Mouse (Mus musculus) embryonic facial prominence, embryonic 15.5 days (tissue): ENCODE data around the gene Mxra7. TPM values are rescaled to one million over a fixed set of nuclear protein-coding genes. Genes with fewer than 3 reads are reported as not detected.

ENCODE experiments used
- ATAC-seq: fragments of 200-750 bp; cut with Nextera tagmentation; 2 replicates; pipeline ENCODE4 v1.8.0; 2017; ENCODE audit warnings: low read depth, moderate TSS enrichment; ENCODE audit not compliant: insufficient number of reproducible peaks, low FRiP score, low TSS enrichment
- H3K27ac ChIP-seq: fragments of 300-500 bp; sonication (generic); replicated peaks from 2 replicates; pipeline ENCODE4 v1.5.1; 2015; ENCODE audit warnings: mild to moderate bottlenecking, inconsistent platforms
- H3K27me3 ChIP-seq: fragments of 300-500 bp; sonication (generic); 2 replicates; pipeline ENCODE4 v1.6.1; 2015; ENCODE audit warnings: inconsistent platforms
- H3K36me3 ChIP-seq: fragments of 300-500 bp; sonication (generic); 2 replicates; pipeline ENCODE4 v1.6.1; 2015; ENCODE audit warnings: mild to moderate bottlenecking, inconsistent platforms
- H3K4me1 ChIP-seq: fragments of 300-500 bp; sonication (generic); 2 replicates; pipeline ENCODE4 v1.6.1; 2015; ENCODE audit warnings: inconsistent platforms
- H3K4me2 ChIP-seq: fragments of 300-500 bp; sonication (generic); replicated peaks from 2 replicates; pipeline ENCODE4 v1.6.1; 2015; ENCODE audit warnings: mild to moderate bottlenecking, inconsistent platforms
- H3K4me3 ChIP-seq: fragments of 300-500 bp; sonication (generic); replicated peaks from 2 replicates; pipeline ENCODE4 v1.5.1; 2015; ENCODE audit warnings: mild to moderate bottlenecking, inconsistent platforms
- H3K9ac ChIP-seq: fragments of 300-500 bp; sonication (generic); 2 replicates; pipeline ENCODE4 v1.6.1; 2015; ENCODE audit warnings: inconsistent platforms
- H3K9me3 ChIP-seq: fragments of 300-500 bp; sonication (generic); replicated peaks from 2 replicates; pipeline ENCODE4 v1.6.1; 2016; ENCODE audit warnings: inconsistent platforms
- WGBS: fragments of 180-500 bp; shearing (Covaris S2); methylation state at CpG from one replicate; pipeline ENCODE4 v1.1.7; 2015; 5-methylcytosine and 5-hydroxymethylcytosine counted together
- polyA plus RNA-seq: library from polyadenylated mRNA; unstranded; fragments of >200 nt; fragmentation: Nextera tagmentation; extraction: Ambion mirVana; gene quantifications from 2 replicates; pipeline ENCODE4 v1.2.1, GENCODE M21; 2015

Gene Mxra7
- 24.8 and 32.3 TPM in 2 replicates for polyA plus RNA-seq

- peak; percentile 55 for ATAC-seq
- peaks cover 43% of the 10 kb centered on the region for H3K4me1 ChIP-seq
- WGBS, result under 1% methylated on average over 71 of the region's 71 CpGs
These were observed at the start of gene Mxra7 for GRCm38 (mm10) chr11:116827534-116828165. Mxra7 (minus strand) TSS chr11:116828046.

DNA sequence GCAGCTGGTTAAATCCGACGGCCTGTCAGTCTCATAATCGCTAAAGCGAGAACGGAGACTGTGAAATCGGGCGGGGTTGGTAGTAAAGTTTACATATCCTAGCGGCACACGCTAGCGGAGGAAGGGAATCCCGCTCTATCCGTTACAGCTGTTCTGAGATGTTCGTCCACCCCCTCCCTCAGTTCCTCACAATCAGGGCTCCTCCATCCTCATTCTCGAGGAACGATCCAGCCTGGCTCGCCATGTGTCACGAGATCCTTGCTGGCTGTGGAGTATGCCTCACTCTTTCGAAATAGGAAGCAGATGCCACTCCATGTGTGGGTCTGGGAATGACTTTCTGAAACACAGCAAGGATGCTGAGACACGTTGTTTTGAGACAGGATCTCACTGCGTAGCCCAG, 46.1 kb upstream of the Mxra7 start:
- WGBS, result 44% methylated on average over 20 of the region's 20 CpGs
- ATAC-seq, result peak; percentile 68
- peaks cover 17% of the 10 kb centered on the region for H3K4me1 ChIP-seq
- no peak overlapping the region for H3K4me3 ChIP-seq
- no peak overlapping the region for H3K9ac ChIP-seq
- H3K27me3 ChIP-seq, result no peaks in the 10 kb centered on the region
- peaks cover 38% of the 10 kb centered on the region for H3K36me3 ChIP-seq
- H3K4me2 ChIP-seq, result no peak overlapping the region
- peak overlapping the region; percentile 65 for H3K27ac ChIP-seq
- H3K9me3 ChIP-seq, result no peaks in the 10 kb centered on the region

More at GRCm38 (mm10) chr11:116827534-116828165, at the start of gene Mxra7:
- Histone ChIP-seq H3K9ac (peak within 1 kb of the TSS; percentile 67), H3K4me3 (peak within 1 kb of the TSS; percentile 67), H3K27me3 (no peaks in the 10 kb centered on the region), H3K27ac (peak within 1 kb of the TSS; percentile 76), H3K36me3 (peaks cover 4% of the 10 kb centered on the region; the same call in 1 of the 2 replicates), H3K9me3 (no peaks in the 10 kb centered on the region), H3K4me2 (peak within 1 kb of the TSS; percentile 82)

- H3K4me2 ChIP-seq, result no peak overlapping the region
- peaks cover 17% of the 10 kb centered on the region for H3K4me1 ChIP-seq
- H3K9me3 ChIP-seq, result no peaks in the 10 kb centered on the region
- 64% methylated on average over 9 of the region's 9 CpGs for whole genome bisulfite sequencing
- ATAC-seq, result no peak
- H3K36me3 ChIP-seq, result peaks cover 53% of the 10 kb centered on the region
- H3K4me3 ChIP-seq, result no peak overlapping the region
- H3K27me3 ChIP-seq, result no peaks in the 10 kb centered on the region
- 0 out of 2 replicates have a peak overlapping the region, but pooled peaks have one; percentile 22 for H3K27ac ChIP-seq
- H3K9ac ChIP-seq, result no peak overlapping the region
These were observed 43.7 kb upstream of the Mxra7 start for GRCm38 (mm10) chr11:116871538-116871937.

- peaks cover 71% of the 10 kb centered on the region for H3K36me3 ChIP-seq
- H3K4me1 ChIP-seq, result peaks cover 16% of the 10 kb centered on the region
- ATAC-seq, result no peak
- H3K27me3 ChIP-seq, result no peaks in the 10 kb centered on the region
- WGBS, result 61% methylated on average over 4 of the region's 4 CpGs
- H3K4me2 ChIP-seq, result no peak overlapping the region
- H3K27ac ChIP-seq, result peak overlapping the region; percentile 70
- H3K9ac ChIP-seq, result no peak overlapping the region
- no peak overlapping the region for H3K4me3 ChIP-seq
- no peaks in the 10 kb centered on the region for H3K9me3 ChIP-seq
These were observed 41.8 kb upstream of the Mxra7 start for GRCm38 (mm10) chr11:116869641-116870040.

- no peak overlapping the region for H3K9ac ChIP-seq
- peaks cover 12% of the 10 kb centered on the region for H3K4me1 ChIP-seq
- peak; percentile 35; the same call in 1 of the 2 replicates for ATAC-seq
- H3K27ac ChIP-seq, result peak overlapping the region; percentile 70
- H3K4me2 ChIP-seq, result no peak overlapping the region
- H3K27me3 ChIP-seq, result no peaks in the 10 kb centered on the region
- 68% methylated on average over 8 of the region's 8 CpGs for WGBS
- H3K36me3 ChIP-seq, result peaks cover 71% of the 10 kb centered on the region
- H3K4me3 ChIP-seq, result no peak overlapping the region
- no peaks in the 10 kb centered on the region for H3K9me3 ChIP-seq
These were observed 41.4 kb upstream of the Mxra7 start for GRCm38 (mm10) chr11:116869223-116869622.

GRCm38 (mm10) chr11:116868129-116868528, 40.3 kb upstream of the Mxra7 start:
- ATAC-seq, result no peak
- Histone ChIP-seq H3K4me3 (no peak overlapping the region), H3K4me2 (no peak overlapping the region), H3K9me3 (no peaks in the 10 kb centered on the region), H3K36me3 (peaks cover 71% of the 10 kb centered on the region), H3K9ac (no peak overlapping the region), H3K4me1 (peaks cover 4% of the 10 kb centered on the region), H3K27ac (peak overlapping the region; percentile 70; the same call in 1 of the 2 replicates), H3K27me3 (no peaks in the 10 kb centered on the region)
- 33% methylated on average over 3 of the region's 3 CpGs for WGBS

DNA sequence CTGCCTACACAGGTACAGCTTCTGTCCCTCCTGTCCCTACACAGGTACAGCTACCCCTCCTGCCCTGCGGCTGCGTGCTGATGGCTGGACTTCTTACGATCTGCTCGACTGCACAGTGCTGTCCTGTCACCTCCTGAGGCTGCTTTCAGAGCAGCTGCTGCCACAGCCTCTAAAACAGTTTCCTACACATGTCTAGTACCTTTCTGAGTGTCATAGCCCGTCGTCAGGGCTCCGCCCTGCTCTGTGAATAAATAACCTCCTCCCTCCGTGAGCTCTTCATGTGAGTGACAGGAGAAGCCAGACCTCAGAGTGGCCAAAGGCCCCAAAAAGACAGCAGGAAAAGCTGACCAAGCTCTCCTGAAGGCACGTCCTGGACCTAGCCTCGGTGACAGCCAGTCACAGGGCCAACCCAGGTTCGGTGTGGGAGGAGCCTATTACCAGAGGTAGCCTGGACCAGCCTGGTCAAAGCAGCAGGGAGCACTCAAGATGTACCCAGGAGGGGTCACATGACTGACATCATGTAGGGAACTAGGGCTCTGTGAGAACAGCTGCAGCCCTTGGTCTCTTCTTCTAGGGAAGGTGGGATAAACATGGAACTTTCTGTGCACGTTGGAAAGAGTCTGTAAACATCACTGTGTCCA, 38.2 kb upstream of the Mxra7 start:
- WGBS, result 76% methylated on average over 12 of the region's 12 CpGs
- Histone ChIP-seq H3K9ac (no peak overlapping the region), H3K4me2 (no peak overlapping the region), H3K9me3 (no peaks in the 10 kb centered on the region), H3K27me3 (no peaks in the 10 kb centered on the region), H3K4me3 (no peak overlapping the region), H3K27ac (no peak overlapping the region), H3K36me3 (peaks cover 77% of the 10 kb centered on the region), H3K4me1 (peaks cover 2% of the 10 kb centered on the region; the same call in 1 of the 2 replicates)
- ATAC-seq, result 0 out of 2 replicates have a peak, but pooled peaks have one; percentile 48

- ATAC-seq, result no peak
- Histone ChIP-seq H3K9ac (no peak overlapping the region), H3K4me3 (no peak overlapping the region), H3K4me2 (no peak overlapping the region), H3K9me3 (no peaks in the 10 kb centered on the region), H3K27ac (no peak overlapping the region), H3K36me3 (peaks cover 82% of the 10 kb centered on the region), H3K27me3 (no peaks in the 10 kb centered on the region), H3K4me1 (no peaks in the 10 kb centered on the region)
- WGBS, result 80% methylated on average over 10 of the region's 10 CpGs
These were observed 36.6 kb upstream of the Mxra7 start for GRCm38 (mm10) chr11:116864444-116864843.

DNA sequence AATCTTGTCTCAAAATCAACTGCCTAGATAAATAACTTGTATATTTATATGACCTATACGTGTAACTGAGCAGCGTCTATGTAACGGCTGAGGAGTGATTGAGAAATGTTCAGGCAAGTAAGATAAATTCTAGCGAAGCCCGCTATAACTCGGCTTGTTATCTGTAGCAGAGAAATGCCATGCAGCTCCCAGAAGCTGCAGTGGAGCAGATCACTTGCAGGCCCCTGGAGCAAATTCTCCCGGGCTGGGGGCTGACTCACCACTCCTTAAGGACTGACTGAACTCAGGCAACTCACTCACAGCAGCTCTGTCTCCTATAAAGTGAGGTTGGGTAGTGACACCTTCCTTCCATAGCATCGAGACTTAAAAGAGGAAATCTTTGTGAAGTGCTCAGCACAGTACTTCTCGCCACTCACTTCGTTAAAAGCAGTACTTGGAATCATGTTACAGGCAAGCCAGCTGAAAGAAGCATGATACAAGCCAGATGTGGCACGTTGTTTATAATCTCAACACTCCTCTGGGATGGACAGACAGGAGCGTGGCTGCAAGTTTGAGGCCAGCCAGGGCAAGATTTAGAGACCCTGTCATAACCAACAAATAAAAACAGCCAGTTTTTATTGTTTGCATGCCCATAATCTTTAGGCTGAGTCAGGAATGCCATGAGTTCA, 29.5 kb upstream of the Mxra7 start:
- Histone ChIP-seq H3K4me1 (peaks cover 10% of the 10 kb centered on the region), H3K9ac (no peak overlapping the region), H3K27me3 (no peaks in the 10 kb centered on the region), H3K36me3 (peaks cover 36% of the 10 kb centered on the region), H3K9me3 (no peaks in the 10 kb centered on the region), H3K4me3 (no peak overlapping the region), H3K4me2 (no peak overlapping the region), H3K27ac (no peak overlapping the region)
- WGBS, result 49% methylated on average over 12 of the region's 12 CpGs
- ATAC-seq, result no peak

DNA sequence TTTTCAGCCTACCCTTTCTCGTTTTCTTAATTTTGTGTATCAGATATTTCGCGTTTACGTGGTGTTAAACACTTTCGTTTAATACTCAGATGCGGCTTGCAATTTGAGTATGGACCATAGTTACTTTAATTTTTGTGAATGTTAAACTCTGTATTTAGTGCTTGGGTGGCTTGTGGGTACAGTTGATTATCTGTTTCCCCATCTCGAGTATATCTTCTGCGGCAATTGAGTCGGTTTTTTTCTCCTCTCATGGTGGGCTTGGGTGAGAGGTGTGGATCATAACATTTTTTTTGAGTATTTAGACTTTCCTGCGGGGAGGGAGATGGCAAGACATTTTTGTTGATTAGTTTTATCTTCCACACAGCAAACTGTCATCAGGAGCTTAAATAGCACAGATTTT, 26.4 kb upstream of the Mxra7 start:
- H3K36me3 ChIP-seq, result peaks cover 18% of the 10 kb centered on the region
- 22% methylated on average over 10 of the region's 10 CpGs for WGBS
- H3K9me3 ChIP-seq, result no peaks in the 10 kb centered on the region
- H3K4me2 ChIP-seq, result peak overlapping the region; percentile 63
- H3K4me3 ChIP-seq, result peak overlapping the region; percentile 98
- H3K9ac ChIP-seq, result peak overlapping the region; percentile 90
- H3K27me3 ChIP-seq, result no peaks in the 10 kb centered on the region
- no peak for ATAC-seq
- peaks cover 19% of the 10 kb centered on the region for H3K4me1 ChIP-seq
- peak overlapping the region; percentile 100 for H3K27ac ChIP-seq

GRCm38 (mm10) chr11:116853512-116853928, 25.7 kb upstream of the Mxra7 start:
- H3K9ac ChIP-seq, result peak overlapping the region; percentile 90
- peaks cover 19% of the 10 kb centered on the region for H3K4me1 ChIP-seq
- H3K4me2 ChIP-seq, result peak overlapping the region; percentile 63
- ATAC-seq, result peak; percentile 90
- peak overlapping the region; percentile 98 for H3K4me3 ChIP-seq
- peaks cover 15% of the 10 kb centered on the region for H3K36me3 ChIP-seq
- under 1% methylated on average over 36 of the region's 36 CpGs for WGBS
- no peaks in the 10 kb centered on the region for H3K27me3 ChIP-seq
- no peaks in the 10 kb centered on the region for H3K9me3 ChIP-seq
- peak overlapping the region; percentile 100 for H3K27ac ChIP-seq
